Mouse (Mus musculus): ENCODE measurements around the gene Abcb7. TPM values are rescaled to one million over a fixed set of nuclear protein-coding genes. Genes with fewer than 3 reads are reported as not detected.

Gene Abcb7
- 26.2 TPM for polyA plus RNA-seq (2015; fragmentation: Illumina TruSeq; extraction: RNeasy Lipid Tissue Mini Kit (QIAGEN cat#74804); ENCODE audit: low read depth, low replicate concordance)

DNA sequence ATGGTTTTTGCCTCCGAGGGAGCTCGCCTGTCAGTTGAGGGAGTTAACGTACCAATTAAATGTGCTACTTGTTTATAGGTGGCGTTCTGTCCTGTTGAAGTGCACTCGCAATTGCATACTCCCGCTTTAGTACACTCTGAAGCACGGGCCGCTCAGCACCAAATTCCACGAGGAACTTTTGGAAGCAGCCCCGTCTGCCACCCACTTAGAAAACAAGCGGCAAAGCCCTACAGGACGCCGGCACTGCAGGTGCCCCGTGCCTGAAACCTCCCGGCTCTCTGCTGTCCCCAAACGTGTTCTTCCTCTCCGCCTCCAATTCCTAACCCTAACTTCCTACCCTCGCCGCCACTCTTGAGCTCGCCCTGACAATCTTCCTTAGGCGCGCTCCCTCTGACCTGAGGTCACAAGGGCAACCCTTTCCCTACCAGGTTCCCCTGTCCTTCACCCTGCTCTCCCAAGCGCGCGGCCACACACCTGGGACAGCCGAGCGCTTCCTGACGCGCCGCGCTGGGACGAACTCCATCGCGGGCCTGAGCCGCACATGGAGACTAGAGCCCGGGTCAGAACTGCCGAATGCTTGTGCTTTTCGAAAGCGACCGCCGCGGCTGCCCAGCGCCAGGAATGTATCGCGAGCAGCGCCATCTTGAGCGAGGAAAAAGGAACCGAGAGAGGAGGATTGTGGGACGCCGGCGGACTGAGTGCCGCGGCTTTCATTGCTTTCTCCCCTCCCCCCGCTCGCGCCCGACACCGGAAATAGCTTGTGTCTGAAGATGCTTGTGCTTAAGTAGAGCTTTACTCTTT, at the start of gene Abcb7:
Abcb7 (minus strand) TSS at position 674 of the 801 bp plus-strand sequence.

Other genes with a start within 250 kb of the Abcb7 start
- gene Nexmif, start 212.7 kb downstream of the Abcb7 start, polyA plus RNA-seq (2015; fragmentation: Illumina TruSeq; extraction: RNeasy Lipid Tissue Mini Kit (QIAGEN cat#74804); ENCODE audit: low read depth, low replicate concordance) = 10.2 TPM
- gene Uprt, start 69.0 kb upstream of the Abcb7 start, polyA plus RNA-seq (2015; fragmentation: Illumina TruSeq; extraction: RNeasy Lipid Tissue Mini Kit (QIAGEN cat#74804); ENCODE audit: low read depth, low replicate concordance) = 7.7 TPM